Mouse (Mus musculus) heart, postnatal 36 days (tissue): ENCODE results near the gene Coa4. TPM values are rescaled to one million over a fixed set of nuclear protein-coding genes. Genes with fewer than 3 reads are reported as not detected.
"Not testable (repeated sequence)": the region's sequence is repeated elsewhere in the genome, so short reads cannot be mapped to it uniquely, and the experiment has no call there.

Experiments
- DNase-seq, 2 experiments: peaks; one replicate each; pipeline ENCODE4 v3.0.0; 2021 to 2022
- intact Hi-C: fragments of 180-260 bp; cut with DNase I; formaldehyde crosslinking; loops from one replicate; pipeline ENCODE4 v1.15.1; 2025
- total RNA-seq, 2 experiments: library from RNA; stranded (reverse); gene quantifications; 2 replicates each; pipeline ENCODE4 v1.2.3; 2021

Gene Coa4
- total RNA-seq, 2 experiments from 2014 or later = 17.1 to 17.4 TPM

DNA sequence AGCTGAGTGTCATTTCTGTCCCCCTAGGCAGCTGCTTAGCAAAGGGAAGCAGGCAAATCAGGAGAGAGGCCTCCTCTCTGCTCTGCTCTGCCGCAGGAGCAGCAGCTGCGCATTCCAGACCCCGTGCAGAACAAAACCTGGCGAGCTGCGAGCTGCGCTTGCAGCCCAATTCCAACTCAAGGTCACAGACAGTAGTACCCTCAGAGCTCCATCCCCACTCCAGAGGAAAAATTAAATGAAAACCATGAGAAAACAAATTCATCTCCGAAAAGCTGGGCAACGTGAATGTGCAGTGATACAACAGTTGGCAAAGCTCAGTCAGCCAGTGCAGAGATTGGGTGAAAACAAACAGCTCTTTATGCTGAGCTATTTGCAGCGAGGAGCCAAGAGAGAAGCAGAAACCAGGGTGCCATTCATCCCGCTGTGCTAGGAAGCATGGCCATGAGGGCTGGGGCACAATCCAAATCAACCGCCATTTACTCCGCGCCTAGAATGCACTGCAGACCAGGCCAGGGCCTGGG lies 18.6 kb downstream of the Coa4 start:
- intact Hi-C loops = no loop called here
- DNase-seq = peak in 1 of 2 experiments; percentile 18

DNA sequence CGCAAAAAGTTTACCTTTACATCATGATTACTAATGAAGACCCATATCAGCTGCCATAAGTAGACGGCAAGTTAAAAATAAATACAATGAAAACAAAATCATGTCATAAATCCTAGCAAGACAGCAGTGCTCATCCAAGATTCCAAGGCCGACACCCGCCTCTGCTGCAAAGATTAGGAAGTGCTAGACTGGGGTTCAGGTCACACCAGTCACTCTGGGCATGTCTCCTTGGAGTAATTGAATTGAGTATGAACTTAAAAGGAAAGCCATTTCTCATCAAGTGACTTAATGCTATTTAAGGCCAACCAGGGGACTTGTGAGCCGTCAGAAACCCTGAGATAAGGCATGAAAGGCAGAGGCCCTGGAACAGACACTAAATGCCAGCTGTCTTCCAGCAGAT lies 20.4 kb downstream of the Coa4 start:
- intact Hi-C loops = no loop called here

DNA sequence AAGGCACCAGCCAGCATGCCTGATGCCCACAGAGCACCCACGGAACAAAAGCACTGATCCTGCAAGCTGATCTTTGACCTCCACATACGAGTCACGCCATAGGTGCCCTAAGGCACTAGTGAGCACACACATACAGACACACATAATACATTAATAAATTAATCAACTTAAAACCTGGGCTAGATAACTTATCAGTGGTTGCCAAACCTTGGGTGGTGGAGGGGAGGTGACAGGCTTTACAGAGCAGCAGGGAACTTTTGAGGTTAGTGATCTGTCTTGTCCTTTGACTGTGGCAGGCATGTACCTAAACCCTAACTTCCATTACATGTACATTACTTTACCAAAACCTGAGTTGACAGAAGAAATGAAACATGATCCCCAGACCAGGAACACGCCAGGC lies 22.5 kb downstream of the Coa4 start:
- intact Hi-C loops = no loop called here
- no peak for DNase-seq

More for the DNA sequence above, 20.4 kb downstream of the Coa4 start:
- DNase-seq = no peak

DNA sequence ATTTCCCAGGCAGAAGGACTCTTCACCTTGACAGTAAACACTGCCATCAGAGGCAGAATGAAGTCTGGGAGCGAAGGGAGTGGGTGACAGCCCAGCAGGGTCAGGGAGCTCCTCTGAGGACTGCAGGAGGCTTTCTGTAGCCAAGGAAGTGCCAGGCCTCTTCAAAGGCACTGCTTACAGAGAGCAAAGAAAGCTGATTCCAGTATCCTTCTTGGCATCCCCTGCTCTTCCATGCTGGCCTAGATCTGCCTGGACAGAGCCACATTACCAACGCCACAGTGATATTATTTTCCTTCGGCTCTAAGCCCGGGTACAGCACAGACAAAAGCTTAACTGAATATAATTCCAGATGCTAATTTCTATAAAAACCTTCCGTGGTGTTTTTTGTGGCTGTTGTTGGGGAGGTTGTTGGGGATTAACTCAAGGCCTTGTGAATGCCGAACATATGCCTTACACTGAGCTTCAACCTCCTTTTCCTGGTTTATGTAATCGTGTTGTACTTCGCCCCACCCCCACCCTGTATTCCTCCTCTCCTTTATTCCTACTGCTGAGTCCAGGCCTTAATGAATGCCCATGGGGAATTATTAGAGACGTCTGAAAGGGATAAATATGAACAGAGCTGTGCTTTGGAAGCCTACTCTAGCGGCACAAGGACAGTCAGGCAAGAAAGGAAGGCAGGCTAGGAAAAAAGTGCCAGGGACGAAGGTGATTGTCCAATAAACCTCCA lies 25.2 kb downstream of the Coa4 start:
- DNase-seq = no peak
- intact Hi-C loops = no loop called here

DNA sequence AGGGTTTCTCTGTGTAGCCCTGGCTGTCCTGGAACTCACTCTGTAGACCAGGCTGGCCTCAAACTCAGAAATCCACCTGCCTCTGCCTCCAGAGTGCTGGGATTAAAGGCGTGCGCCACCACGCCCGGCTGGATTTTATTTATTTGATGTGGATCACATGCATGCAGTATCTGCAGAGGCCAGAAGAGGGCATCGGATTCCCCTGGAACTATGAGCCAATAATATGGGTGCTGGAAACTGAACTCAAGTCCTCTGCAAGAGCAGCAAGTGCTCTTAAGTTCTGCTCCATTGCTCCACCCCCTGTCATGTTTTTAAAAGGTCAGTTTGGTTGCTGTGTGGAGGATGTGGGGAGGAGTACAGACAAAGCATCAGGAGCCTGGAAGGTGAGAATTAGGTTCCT lies 30.4 kb downstream of the Coa4 start:
- DNase-seq, intact Hi-C loops: not testable (repeated sequence)

DNA sequence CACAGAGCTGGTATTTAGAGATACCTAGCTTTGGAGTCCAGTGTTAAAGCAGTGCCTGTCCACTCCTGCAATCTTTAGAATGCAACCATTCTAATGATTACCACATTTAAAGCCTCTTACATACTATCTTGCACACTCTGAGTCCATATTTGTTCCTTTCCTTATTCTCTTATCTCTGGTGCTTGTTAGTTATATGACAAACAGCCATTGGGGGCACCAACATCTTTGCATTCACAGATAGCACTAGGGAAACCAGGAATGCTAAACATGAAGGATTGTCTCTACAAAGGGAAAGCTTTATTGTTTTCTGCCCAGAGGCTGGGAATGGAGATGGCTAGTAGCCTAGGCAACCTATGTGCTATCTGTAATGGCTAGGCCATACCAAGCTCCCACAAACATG lies 33.0 kb downstream of the Coa4 start:
- intact Hi-C loops = no loop called here
- DNase-seq = no peak

DNA sequence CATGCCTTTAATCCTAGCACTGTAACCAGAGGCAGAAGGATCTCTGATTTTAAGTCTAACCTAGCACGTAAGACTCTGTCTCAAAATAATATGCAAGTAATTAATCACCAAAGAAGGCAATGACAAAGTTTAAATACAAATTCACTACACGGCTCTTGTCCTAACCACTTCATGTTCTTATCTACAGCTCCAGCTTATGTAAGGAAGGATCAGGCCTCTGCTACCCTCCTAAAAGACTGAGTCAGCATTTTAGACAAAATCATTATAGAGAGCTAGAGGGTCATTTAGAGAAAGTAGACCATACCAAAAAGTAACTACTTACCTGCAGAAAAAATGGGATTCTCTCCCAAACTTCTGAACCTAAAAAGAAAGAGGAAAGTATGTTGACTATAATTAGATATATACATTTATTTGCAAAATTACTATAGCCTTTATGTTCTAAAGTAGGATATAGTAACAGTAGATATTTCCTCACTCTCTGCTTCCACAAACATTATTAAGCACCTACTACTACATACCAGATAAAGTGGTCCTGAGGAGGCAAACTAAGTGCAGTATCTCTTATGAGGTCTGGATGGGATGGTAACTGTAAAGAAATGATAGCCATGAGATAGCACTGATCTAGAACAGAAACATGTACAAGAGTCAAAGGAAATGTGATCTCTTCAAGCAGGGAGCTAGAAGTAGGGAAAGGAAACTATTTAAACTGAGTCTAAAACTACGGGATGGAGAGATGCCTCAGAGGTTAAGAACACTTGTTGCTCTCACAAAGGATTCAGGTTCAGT lies 34.3 kb downstream of the Coa4 start:
- no peak for DNase-seq
- intact Hi-C loops = no loop called here

DNA sequence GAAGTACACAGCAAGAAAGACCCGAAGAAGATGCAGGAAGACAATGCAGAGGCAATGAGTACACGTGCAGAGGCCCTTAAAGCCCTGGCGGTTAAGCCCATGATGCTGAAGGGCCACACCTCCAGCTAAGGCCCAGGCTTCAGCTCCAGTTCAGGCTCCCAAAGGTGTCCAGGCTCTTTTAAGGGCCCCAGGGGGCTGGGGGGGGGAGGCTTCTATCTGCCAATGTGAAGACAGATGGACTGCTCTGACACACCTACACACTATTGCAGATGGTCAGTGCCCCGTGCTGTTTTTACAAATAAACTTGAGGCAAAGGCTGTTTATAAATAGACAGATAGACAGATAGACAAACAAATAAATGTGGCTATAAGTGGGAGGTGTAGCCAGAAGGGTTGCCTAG lies 35.2 kb downstream of the Coa4 start:
- intact Hi-C loops = no loop called here
- no peak for DNase-seq

DNA sequence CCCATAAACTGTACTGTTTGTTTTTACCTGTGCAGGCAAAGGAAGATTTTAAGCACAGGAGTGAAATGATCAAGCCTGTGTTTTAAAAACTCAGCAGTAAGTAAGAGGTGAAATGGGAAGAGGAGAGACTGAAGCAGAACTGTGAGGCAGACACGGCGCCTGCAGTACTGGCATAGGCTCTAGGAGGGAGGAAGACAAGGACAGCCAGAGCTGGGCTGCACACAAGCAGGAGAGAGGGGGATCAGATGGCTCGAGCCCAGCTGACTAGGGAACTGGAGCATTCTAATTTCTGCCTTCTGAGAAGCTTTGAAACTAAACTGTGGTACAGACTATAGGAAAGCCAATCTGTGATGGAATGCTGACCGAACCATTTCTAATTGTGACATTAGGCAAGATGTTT lies 35.8 kb downstream of the Coa4 start:
- no peak for DNase-seq
- intact Hi-C loops = no loop called here

DNA sequence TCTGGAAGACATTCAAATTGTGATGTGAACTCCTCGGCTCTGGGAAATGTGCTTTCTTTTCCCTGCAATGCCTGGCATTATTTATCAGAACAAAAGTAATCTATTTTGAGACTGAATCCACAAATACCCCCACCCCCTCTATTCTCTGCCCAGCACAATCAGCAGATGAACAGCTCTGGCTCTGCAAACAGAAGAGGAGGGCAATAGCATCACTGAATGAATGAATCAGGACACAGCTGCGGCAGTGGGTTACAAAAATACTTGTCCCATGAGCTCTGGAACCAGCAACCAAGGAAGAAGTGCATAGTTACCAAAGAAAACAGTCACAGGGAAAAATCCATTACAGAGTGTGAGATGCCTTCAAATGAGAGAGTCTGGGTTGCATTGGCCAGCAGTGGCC lies 41.9 kb downstream of the Coa4 start:
- intact Hi-C loops = no loop called here
- DNase-seq = no peak

DNA sequence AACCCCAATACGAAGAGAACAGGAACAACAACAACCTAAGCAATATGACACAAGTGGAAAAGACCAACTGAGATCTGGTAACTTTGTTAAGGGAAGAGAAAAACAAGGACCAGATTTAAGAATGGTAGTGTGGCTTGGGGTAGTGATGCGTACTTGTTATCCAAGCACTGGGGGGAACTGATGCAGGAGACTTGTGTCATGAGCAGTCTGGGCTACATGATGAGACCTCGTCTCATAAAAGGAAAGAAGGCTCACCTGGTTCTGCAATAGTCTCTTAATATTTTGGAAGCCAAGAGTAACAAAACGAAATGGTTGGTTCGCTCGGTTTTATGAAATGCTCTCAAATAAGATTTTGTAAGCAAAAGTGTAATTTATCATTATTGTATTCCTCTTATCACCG lies 45.4 kb downstream of the Coa4 start:
- intact Hi-C loops = loop anchor here (5.0 kb wide), 1 partner anchor 45 kb away; the partner anchor contains the start of gene Coa4
- DNase-seq = no peak

DNA sequence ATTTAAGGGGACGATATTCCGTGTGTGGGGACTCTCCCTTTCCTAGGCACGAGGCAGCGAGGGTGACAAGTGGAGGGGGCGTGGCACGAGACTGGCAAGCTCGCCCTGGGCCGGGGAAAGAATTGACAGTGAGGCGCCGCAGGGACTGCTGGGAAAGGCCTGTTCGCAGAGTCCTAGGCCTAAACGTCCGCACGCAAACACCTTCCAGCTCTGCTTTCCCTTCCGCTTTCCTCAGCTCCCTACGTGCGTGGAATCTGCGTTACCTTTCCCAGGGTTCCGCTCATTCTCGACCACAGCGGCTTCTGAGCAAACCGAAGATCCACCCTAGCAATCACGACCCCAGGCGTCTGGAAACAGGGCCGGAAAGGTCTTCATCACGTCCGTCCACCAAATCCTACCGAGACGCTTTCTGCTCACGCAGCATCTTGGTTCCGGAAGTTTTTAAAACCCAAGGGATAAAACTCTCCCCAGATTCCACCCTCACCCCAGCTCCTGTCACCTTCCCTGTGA lies 45.9 kb downstream of the Coa4 start:
- intact Hi-C loops = loop anchor here (5.0 kb wide), 1 partner anchor 45 kb away; the partner anchor contains the start of gene Coa4
- peak; percentile 91 to 93 for DNase-seq

DNA sequence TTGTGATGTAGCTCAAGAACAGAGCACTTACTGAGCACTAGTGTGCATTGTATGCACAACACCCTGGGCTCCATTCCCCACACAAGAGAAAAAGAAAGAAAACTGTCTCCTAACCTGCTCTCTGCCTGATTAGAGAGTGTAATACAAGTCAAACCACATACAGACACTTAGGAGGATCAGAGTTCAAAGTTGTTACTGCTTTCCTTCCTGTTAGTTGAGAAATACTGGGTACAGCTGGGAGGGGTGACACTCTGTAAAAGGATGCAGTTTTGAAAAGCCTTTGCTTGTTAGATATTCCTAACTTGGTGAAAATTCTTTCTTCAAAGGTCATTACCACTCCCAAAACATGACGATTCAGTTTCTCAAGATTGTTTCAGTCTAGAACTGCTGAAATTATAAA lies 52.9 kb downstream of the Coa4 start:
- DNase-seq = no peak
- intact Hi-C loops = no loop called here

Other genes starting within 250 kb of the Coa4 start
- gene C2cd3, start 164.8 kb upstream of the Coa4 start, total RNA-seq = 1 to 10 TPM; 7.8 to 9.5 TPM
- gene Ppme1, start 164.8 kb upstream of the Coa4 start, total RNA-seq = 10 to 100 TPM; 35.6 to 37.2 TPM
- 100 to 1,000 TPM in 1 of 2 experiments, 10 to 100 TPM in 1; 72.3 to 103 TPM for gene Ucp3, start 64.1 kb upstream of the Coa4 start, total RNA-seq
- gene Ucp2, start 43.7 kb upstream of the Coa4 start, total RNA-seq = 100 to 1,000 TPM; 331 to 414 TPM
- not detected for gene Dnajb13, start 22.1 kb upstream of the Coa4 start, total RNA-seq
- gene Rab6a, start 70.3 kb downstream of the Coa4 start, total RNA-seq = 10 to 100 TPM; 65.6 to 68.0 TPM
- gene Mrpl48, start 71.2 kb downstream of the Coa4 start, total RNA-seq = 10 to 100 TPM; 66.3 to 73.0 TPM
- gene Plekhb1, start 125.3 kb downstream of the Coa4 start, total RNA-seq = 1 to 10 TPM; 2.6 to 2.7 TPM
- gene Fam168a, start 169.6 kb downstream of the Coa4 start, total RNA-seq = 10 to 100 TPM; 38.8 to 44.7 TPM